Mouse (Mus musculus) A20 (cell line): ENCODE results near the gene Gm20388.
A peak's percentile ranks its signal among the peaks of the same experiment; 100 is the strongest.

Experiments
- DNase-seq: peaks from one replicate; pipeline ENCODE4 v3.0.0-alpha.2; 2011; ENCODE audit warnings: low read depth, low spot score

Gene Gm20388

GRCm38 (mm10) chr8:120120951-120121350 lies 210.3 kb downstream of the Gm20388 start:
- DNase-seq, result peak; percentile 10

DNA sequence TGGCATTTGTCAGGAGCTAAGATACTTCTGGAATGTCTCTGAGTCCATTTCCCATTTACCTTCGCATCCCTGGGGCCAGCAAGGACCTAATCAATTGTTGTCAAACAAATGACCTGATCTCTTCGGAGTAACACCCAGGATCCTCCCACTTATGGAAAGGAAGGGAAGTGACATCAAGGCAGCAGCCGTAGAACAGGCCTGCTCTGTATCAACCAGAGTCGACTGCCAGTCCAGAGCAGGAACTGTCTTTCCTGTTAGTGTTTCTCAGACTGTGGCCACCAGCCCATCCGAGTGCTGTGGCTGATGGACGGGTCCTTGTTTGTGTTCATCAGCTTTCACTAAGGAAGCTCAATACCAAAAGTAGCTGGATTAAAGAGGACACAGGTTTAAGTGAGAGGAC lies 213.6 kb downstream of the Gm20388 start:
- DNase-seq, result no peak

- DNase-seq, result no peak
These were observed 214.3 kb downstream of the Gm20388 start for GRCm38 (mm10) chr8:120124836-120125389.

GRCm38 (mm10) chr8:120126357-120127161 lies 215.9 kb downstream of the Gm20388 start:
- DNase-seq, result no peak

DNA sequence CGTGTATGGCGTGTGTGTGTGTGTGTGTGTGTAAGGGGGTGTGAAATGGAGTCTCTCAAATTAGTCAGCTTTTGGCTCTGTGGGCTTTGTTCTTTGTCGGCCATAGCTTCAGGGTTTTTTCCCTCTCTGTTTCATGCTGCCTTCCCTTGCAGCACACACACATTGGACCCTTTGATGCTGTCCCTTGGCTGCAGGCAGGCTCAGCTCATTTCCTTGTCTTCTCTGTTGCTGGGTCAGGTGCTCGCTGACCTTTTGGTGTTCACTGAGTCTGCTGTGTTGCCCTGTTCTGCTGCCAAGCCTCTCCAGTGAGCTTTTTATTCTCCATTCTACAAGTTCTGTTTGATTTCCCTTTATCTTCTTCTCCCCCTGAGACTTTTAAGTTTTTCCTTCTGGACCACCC lies 218.9 kb downstream of the Gm20388 start:
- DNase-seq, result no peak

DNA sequence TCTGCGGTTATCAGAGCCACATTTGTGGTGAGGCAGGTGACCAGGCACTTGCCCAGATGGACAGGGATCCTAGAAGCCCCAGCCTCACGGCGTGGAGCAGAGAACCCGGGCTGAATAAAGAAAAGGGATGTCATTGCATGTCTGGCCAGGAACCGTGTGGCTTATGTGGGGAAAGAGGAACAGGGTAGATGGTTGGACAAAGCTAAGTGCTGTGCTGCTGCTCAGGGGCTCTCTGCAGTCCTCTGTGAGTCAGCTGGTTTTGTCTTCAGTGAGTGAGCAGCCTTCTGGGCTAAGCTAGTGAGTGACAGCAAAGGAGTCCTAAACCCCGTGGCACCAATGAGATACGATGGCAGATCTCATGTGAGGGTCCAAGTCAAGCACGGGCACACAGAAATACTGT lies 220.5 kb downstream of the Gm20388 start:
- no peak for DNase-seq

GRCm38 (mm10) chr8:120133169-120133568 lies 222.5 kb downstream of the Gm20388 start:
- DNase-seq, result no peak

DNA sequence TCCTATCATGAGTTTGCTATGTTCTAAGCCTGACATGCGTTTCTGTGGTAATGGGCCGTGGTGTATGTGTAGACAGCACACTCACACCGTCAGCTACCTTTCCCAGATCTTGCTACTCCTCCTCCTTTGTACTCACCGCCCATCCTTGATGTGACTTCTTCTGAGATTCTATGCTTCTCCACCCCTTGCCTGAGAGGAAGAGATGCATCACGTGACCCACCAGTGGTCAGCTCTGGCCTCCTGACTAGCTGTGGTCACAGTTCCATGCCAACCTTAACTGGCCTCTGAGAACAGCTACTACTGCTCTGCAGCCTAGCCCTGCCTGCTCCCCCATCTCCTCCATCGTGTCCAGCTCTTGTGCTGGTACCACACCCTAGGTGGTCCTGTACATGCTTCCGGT lies 225.0 kb downstream of the Gm20388 start:
- DNase-seq, result no peak

GRCm38 (mm10) chr8:120136618-120137017 lies 226.0 kb downstream of the Gm20388 start:
- DNase-seq, result no peak

- no peak for DNase-seq
These were observed 228.3 kb downstream of the Gm20388 start for GRCm38 (mm10) chr8:120138958-120139357.

DNA sequence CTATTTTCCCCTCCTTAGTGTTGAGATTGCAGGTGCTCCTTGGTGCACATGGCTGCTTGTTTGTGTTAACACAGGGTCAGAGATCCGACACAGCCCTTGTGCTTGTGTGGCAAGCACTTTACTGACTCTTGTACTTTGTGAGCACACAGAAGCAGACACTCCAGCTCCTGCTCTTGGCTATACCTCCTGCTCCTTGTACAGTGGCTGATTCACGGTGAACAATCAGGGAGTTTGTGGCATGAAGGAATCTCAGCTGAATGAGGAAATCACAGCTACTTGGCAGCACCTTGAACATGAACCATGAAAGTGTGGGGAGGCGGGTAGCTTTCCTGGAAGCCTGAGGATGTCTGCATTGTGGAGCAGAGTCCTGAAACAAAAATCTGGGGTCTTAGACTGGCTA lies 230.1 kb downstream of the Gm20388 start:
- DNase-seq, result no peak

DNA sequence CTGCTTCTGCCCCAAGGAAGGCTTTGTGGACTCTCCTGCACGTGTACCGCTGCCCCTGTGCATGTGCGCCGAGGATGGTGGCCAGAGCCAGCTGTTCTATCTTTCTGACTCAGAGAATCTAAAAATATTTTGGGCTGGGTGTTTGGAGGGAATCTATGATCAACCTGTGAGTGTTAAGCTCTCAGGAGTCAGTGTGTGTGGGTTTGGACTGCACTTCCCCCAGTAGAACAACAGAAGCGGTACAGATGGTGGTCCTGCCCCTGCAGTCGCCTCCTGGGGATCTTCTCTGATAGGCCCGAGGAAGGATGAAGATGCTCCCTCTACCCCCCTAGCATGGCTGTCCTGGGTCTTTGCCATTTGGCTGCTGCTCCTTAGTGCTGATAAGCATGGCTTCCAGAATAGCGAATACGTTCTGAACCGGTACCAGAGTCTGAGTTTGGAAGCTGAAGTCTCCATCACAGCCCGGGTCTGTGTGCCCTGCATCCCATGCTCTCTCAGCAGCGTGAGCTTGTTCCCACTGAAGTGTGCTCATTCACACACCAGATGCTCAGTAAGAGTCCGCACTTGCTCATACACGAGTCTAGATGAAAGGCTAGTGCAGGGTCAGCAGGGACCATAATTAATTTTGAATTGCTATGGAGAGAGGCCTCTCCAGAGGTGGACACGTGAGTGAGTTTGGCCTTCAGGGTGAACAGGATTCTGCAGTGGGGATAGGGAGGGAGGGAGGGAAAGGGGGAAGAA lies 233.4 kb downstream of the Gm20388 start:
- no peak for DNase-seq

DNA sequence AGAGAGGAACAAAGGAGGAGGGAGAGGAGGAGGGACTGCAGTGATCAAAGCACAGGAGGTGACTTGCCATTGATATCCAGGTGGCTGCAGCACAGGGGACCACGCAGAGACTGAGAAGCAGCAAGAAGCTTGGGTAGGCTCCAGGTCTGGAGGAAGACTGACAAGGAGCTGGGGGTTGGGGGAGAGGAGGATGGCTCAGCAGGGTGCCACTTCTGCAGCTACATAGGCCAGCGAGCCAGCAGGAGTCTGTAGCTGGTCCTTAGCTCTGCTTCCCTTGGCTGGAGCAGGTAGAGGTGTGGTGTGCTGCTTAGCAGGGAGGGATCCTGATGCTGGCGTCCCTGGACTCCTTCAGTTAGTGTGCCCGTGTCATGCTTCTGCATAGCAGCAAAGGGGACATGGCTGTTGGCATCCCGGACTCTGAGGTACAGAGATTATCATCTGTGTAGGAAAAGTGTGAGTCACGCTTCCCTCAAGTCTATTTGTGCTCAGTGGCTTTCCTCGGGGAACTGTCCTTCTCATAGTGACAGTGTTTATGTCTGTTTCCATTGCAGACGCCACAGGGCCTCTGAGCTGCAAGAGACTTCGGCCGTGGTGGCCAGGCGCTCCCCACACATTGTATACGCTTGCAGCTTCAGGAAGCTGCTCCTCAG lies 234.1 kb downstream of the Gm20388 start:
- DNase-seq, result no peak

DNA sequence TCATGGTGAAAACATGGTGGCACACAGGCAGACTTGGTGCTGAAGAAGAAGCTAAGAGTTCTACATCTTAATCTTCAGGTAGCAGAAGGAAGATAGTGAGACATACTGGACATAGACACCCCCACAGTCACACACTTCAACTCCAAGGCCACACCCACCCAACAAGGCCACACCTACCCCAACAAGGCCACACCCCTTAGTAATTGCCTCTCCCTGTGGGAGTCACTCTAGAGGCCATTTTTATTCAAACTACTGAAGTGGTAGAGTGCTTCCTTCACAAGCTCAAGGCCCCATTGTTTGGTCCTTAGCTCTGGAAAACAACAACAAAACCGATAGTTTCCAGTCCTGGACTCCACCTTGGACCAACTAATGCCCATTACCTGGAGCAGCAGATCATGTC lies 235.4 kb downstream of the Gm20388 start:
- DNase-seq, result no peak

GRCm38 (mm10) chr8:120150028-120150427 lies 239.4 kb downstream of the Gm20388 start:
- DNase-seq, result no peak

GRCm38 (mm10) chr8:120151151-120151550 lies 240.5 kb downstream of the Gm20388 start:
- DNase-seq, result no peak

GRCm38 (mm10) chr8:120152636-120153035 lies 242.0 kb downstream of the Gm20388 start:
- DNase-seq, result no peak

DNA sequence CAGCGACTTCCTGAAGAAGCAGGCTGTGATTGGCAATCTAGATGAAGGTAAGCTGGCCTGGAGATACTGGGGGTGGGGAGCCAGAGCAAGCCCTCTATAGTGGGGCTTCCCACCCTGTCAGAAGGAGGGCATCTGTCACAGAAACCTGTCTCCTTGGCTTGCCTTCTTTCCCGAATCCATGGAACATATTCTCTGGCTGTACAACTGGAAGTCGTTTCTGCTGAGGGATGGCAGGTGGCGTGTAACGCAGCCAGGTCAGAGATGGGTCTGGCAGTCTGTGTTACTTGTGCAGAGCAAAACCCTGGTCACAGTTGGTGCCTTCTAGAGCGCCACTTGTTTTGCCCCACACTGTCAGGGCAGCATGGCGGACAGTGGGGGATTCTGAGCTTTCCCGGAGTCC lies 249.7 kb downstream of the Gm20388 start:
- no peak for DNase-seq

DNA sequence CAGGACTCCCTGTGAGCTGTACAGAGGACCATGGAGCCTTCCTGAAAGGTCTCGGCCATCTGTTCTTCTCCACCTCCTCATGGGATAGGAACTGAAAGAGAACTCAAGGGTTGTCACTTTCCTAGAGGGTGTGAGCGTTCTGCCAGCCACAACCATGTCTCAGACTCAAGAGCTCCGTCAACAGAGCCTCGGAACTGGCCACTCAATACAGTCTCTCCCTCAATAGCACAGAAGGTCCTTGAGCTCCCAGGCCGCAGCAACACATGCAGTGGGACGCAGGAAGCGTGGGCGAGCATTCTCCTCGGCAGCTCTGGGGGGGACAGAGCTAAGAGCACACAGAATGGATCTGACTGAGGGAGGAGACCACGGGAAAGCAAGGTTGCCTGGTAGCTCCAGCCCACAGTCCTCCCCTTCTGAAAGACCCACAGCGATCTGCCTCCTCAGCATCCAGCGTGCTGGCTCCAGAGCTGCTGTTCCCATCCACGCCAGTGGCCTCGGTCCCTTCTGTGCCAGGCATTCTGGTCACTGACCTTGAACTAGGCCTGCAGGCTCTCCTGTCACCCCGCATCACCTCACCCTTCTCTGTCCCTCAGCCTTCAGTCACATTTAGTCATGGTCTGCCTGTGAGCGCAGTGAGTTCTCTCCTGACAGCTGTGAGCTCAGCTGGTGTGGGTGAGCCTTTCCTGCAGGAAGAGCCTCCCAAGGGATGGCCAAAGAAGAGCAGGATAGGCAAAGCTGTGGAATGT lies 251.2 kb downstream of the Gm20388 start:
- DNase-seq, result no peak

DNA sequence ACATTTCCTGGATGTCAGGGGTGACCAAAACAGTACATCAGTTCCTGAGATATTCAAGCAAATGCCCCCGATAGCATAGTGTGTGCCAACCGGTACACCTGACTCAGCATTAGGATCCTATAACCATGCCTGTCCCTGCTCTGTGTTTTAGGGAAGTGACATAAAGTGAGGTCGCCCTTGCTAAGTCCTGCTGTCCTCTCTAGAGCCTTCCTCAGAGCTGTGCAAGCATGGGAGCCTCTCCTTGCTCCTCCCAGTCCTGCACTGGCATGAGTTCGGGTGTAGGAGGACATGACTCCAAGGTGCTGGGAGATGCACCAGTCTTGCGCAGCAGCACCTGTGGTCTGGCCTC lies 251.7 kb downstream of the Gm20388 start:
- DNase-seq, result no peak

- DNase-seq, result no peak
These were observed 252.7 kb downstream of the Gm20388 start for GRCm38 (mm10) chr8:120163376-120163775.

DNA sequence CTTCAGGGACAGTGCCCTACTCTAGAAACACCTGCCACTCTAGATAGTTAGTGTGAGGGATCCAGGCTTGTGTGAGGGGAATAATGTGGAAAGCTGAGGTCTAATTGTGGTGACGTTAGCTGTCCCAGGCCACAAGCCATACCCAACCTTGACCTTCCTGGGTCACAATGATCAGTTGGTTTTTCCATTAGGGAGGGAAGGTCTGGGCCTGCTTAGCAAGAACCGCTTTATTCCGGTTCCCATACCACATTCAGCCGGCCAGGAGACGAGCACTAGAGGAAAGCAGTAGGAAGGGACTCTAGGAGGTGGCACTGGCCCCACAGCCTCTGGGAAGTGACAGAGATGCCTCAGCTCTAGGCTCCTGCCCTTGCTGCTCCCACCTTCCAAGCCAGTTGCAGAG lies 253.4 kb downstream of the Gm20388 start:
- no peak for DNase-seq
